Mouse (Mus musculus): ENCODE measurements around the gene Tcte2. TPM values are rescaled to one million over a fixed set of nuclear protein-coding genes. Genes with fewer than 3 reads are reported as not detected.
A peak's percentile ranks its signal among the peaks of the same experiment; 100 is the strongest.
"Not testable (repeated sequence)": the region's sequence is repeated elsewhere in the genome, so short reads cannot be mapped to it uniquely, and the experiment has no call there.

The Tcte2 gene
- polyA plus RNA-seq, 1 experiment from 2014 or later, result 3.9 TPM

GRCm38 (mm10) chr17:13681126-13681525 lies 80.5 kb downstream of the Tcte2 start:
- Histone ChIP-seq H3K4me1 (ENCODE audit: insufficient read depth, low read depth, low read length) (peaks cover 4% of the 10 kb centered on the region; the same call in 1 of the 2 replicates), H3K4me2 (replicated peaks; ENCODE audit: low read depth, low read length) (no peak overlapping the region), H3K4me3 (ENCODE audit: low read depth, low read length) (no peak overlapping the region), H3K36me3 (ENCODE audit: insufficient read depth, low read length) (no peaks in the 10 kb centered on the region), H3K27ac (ENCODE audit: low read length) (no peak overlapping the region), H3K27me3 (replicated peaks; ENCODE audit: insufficient read depth, low read length) (no peaks in the 10 kb centered on the region), H3K9ac (replicated peaks; ENCODE audit: low read depth) (no peak overlapping the region), H3K9me3 (ENCODE audit: low read length) (no peaks in the 10 kb centered on the region)
- no peak for ATAC-seq
- WGBS, result 83% methylated on average over 6 of the region's 6 CpGs
- TF ChIP-seq CTCF (IDR thresholded peaks at IDR 0.05), result no peak
- DNase-seq (ENCODE audit: low spot score), result no peak

GRCm38 (mm10) chr17:13680318-13680717 lies 81.3 kb downstream of the Tcte2 start:
- TF ChIP-seq CTCF (IDR thresholded peaks at IDR 0.05), result no peak
- TF ChIP-seq EP300 (IDR thresholded peaks at IDR 0.05), result no peak
- Histone ChIP-seq H3K9ac (replicated peaks; ENCODE audit: low read depth) (no peak overlapping the region), H3K4me2 (replicated peaks; ENCODE audit: low read depth, low read length) (no peak overlapping the region), H3K4me3 (ENCODE audit: low read depth, low read length) (no peak overlapping the region), H3K27ac (ENCODE audit: low read length) (no peak overlapping the region; the same call in 1 of the 2 replicates), H3K4me1 (ENCODE audit: insufficient read depth, low read depth, low read length) (peaks cover 4% of the 10 kb centered on the region; the same call in 1 of the 2 replicates), H3K9me3 (ENCODE audit: low read length) (no peaks in the 10 kb centered on the region), H3K36me3 (ENCODE audit: insufficient read depth, low read length) (no peaks in the 10 kb centered on the region), H3K27me3 (replicated peaks; ENCODE audit: insufficient read depth, low read length) (no peaks in the 10 kb centered on the region)
- no peak for DNase-seq (ENCODE audit: low spot score)
- ATAC-seq, result no peak
- WGBS, result 75% methylated on average over 4 of the region's 4 CpGs

GRCm38 (mm10) chr17:13679725-13680124 lies 81.9 kb downstream of the Tcte2 start:
- ATAC-seq, result no peak
- WGBS, result 81% methylated on average over 6 of the region's 6 CpGs
- H3K36me3 ChIP-seq (ENCODE audit: insufficient read depth, low read length), result no peaks in the 10 kb centered on the region

GRCm38 (mm10) chr17:13677225-13678148 lies 84.1 kb downstream of the Tcte2 start:
- Histone ChIP-seq H3K27me3 (replicated peaks; ENCODE audit: insufficient read depth, low read length) (no peaks in the 10 kb centered on the region), H3K4me3 (ENCODE audit: low read depth, low read length) (no peak overlapping the region), H3K36me3 (ENCODE audit: insufficient read depth, low read length) (no peaks in the 10 kb centered on the region), H3K9ac (replicated peaks; ENCODE audit: low read depth) (no peak overlapping the region), H3K4me1 (ENCODE audit: insufficient read depth, low read depth, low read length) (peaks cover 4% of the 10 kb centered on the region; the same call in 1 of the 2 replicates), H3K27ac (ENCODE audit: low read length) (no peak overlapping the region), H3K9me3 (ENCODE audit: low read length) (no peaks in the 10 kb centered on the region), H3K4me2 (replicated peaks; ENCODE audit: low read depth, low read length) (0 out of 2 replicates have a peak overlapping the region, but pooled peaks have one; percentile 8)
- WGBS, result 20% methylated on average over 9 of the region's 9 CpGs
- DNase-seq (ENCODE audit: low spot score), result peak; percentile 62
- no peak for ATAC-seq
- TF ChIP-seq CTCF (IDR thresholded peaks at IDR 0.05), result no peak
- TF ChIP-seq EP300 (IDR thresholded peaks at IDR 0.05), result no peak

More at GRCm38 (mm10) chr17:13679725-13680124, 81.9 kb downstream of the Tcte2 start:
- no peaks in the 10 kb centered on the region for H3K9me3 ChIP-seq (ENCODE audit: low read length)
- H3K4me1 ChIP-seq (ENCODE audit: insufficient read depth, low read depth, low read length), result peaks cover 4% of the 10 kb centered on the region; the same call in 1 of the 2 replicates
- no peaks in the 10 kb centered on the region for H3K27me3 ChIP-seq (replicated peaks; ENCODE audit: insufficient read depth, low read length)
- DNase-seq (ENCODE audit: low spot score), result no peak
- H3K9ac ChIP-seq (replicated peaks; ENCODE audit: low read depth), result no peak overlapping the region
- no peak overlapping the region for H3K4me2 ChIP-seq (replicated peaks; ENCODE audit: low read depth, low read length)
- H3K4me3 ChIP-seq (ENCODE audit: low read depth, low read length), result no peak overlapping the region
- TF ChIP-seq CTCF (IDR thresholded peaks at IDR 0.05), result no peak
- TF ChIP-seq EP300 (IDR thresholded peaks at IDR 0.05), result no peak
- no peak overlapping the region; the same call in 1 of the 2 replicates for H3K27ac ChIP-seq (ENCODE audit: low read length)

- not testable (repeated sequence) for H3K9ac ChIP-seq (replicated peaks; ENCODE audit: low read depth); H3K36me3 ChIP-seq (ENCODE audit: insufficient read depth, low read length); H3K4me1 ChIP-seq (ENCODE audit: insufficient read depth, low read depth, low read length); H3K4me2 ChIP-seq (replicated peaks; ENCODE audit: low read depth, low read length); H3K4me3 ChIP-seq (ENCODE audit: low read depth, low read length); H3K27me3 ChIP-seq (replicated peaks; ENCODE audit: insufficient read depth, low read length); ATAC-seq; DNase-seq (ENCODE audit: low spot score); H3K27ac ChIP-seq (ENCODE audit: low read length); H3K9me3 ChIP-seq (ENCODE audit: low read length)
- 74% methylated on average over 3 of the region's 3 CpGs for WGBS
Measured at GRCm38 (mm10) chr17:13676099-13676498, 85.5 kb downstream of the Tcte2 start.

GRCm38 (mm10) chr17:13675630-13676029 lies 86.0 kb downstream of the Tcte2 start:
- Histone ChIP-seq H3K4me1 (ENCODE audit: insufficient read depth, low read depth, low read length) (peaks cover 4% of the 10 kb centered on the region; the same call in 1 of the 2 replicates), H3K27me3 (replicated peaks; ENCODE audit: insufficient read depth, low read length) (no peaks in the 10 kb centered on the region), H3K27ac (ENCODE audit: low read length) (no peak overlapping the region), H3K9me3 (ENCODE audit: low read length) (no peaks in the 10 kb centered on the region), H3K4me3 (ENCODE audit: low read depth, low read length) (no peak overlapping the region), H3K9ac (replicated peaks; ENCODE audit: low read depth) (no peak overlapping the region), H3K4me2 (replicated peaks; ENCODE audit: low read depth, low read length) (no peak overlapping the region), H3K36me3 (ENCODE audit: insufficient read depth, low read length) (no peaks in the 10 kb centered on the region)
- ATAC-seq, result no peak
- 62% methylated on average over 4 of the region's 4 CpGs for WGBS
- no peak for TF ChIP-seq CTCF (IDR thresholded peaks at IDR 0.05)
- no peak for TF ChIP-seq EP300 (IDR thresholded peaks at IDR 0.05)
- DNase-seq (ENCODE audit: low spot score), result no peak
